Mouse (Mus musculus) lung, postnatal 0 days (tissue): Measurements from ENCODE around the gene M1ap. TPM values are rescaled to one million over a fixed set of nuclear protein-coding genes. Genes with fewer than 3 reads are reported as not detected.

ENCODE experiments used
- ATAC-seq: fragments of 200-750 bp; cut with Nextera tagmentation; 2 replicates; pipeline ENCODE4 v1.8.0; 2017; ENCODE audit warnings: moderate library complexity
- DNase-seq: peaks from one replicate; pipeline ENCODE4 v3.0.0-alpha.2; 2016; ENCODE audit warnings: low spot score
- H3K27ac ChIP-seq: fragments of 300-500 bp; sonication (generic); 2 replicates; pipeline ENCODE4 v1.5.1; 2014; ENCODE audit warnings: antibody characterized with exemption, mild to moderate bottlenecking, low read length, mixed read lengths
- H3K27me3 ChIP-seq: fragments of 300-500 bp; sonication (generic); replicated peaks from 2 replicates; pipeline ENCODE4 v1.6.1; 2014; ENCODE audit warnings: low read length, mixed read lengths; ENCODE audit not compliant: insufficient read depth
- H3K36me3 ChIP-seq: fragments of 300-500 bp; sonication (generic); 2 replicates; pipeline ENCODE4 v1.6.1; 2014; ENCODE audit warnings: low read length, mixed read lengths; ENCODE audit not compliant: insufficient read depth
- H3K4me1 ChIP-seq: fragments of 300-500 bp; sonication (generic); 2 replicates; pipeline ENCODE4 v1.6.1; 2014; ENCODE audit warnings: antibody characterized with exemption, low read depth, low read length, mixed read lengths; ENCODE audit not compliant: insufficient read depth
- H3K4me2 ChIP-seq: fragments of 300-500 bp; sonication (generic); replicated peaks from 2 replicates; pipeline ENCODE4 v1.6.1; 2014; ENCODE audit warnings: low read depth, mild to moderate bottlenecking, low read length, moderate library complexity, mixed read lengths
- H3K4me3 ChIP-seq: fragments of 300-500 bp; sonication (generic); 2 replicates; pipeline ENCODE4 v1.5.1; 2014; ENCODE audit warnings: low read depth, low read length
- H3K9ac ChIP-seq: fragments of 300-500 bp; sonication (generic); replicated peaks from 2 replicates; pipeline ENCODE4 v1.6.1; 2014; ENCODE audit warnings: low read depth, mild to moderate bottlenecking
- H3K9me3 ChIP-seq: fragments of 300-500 bp; sonication (generic); 2 replicates; pipeline ENCODE4 v1.6.1; 2016; ENCODE audit warnings: low read length, mixed read lengths
- CTCF ChIP-seq: IDR thresholded peaks from 2 replicates; pipeline ENCODE4 v1.5.1; 2016; ENCODE audit warnings: antibody characterized with exemption, mild to moderate bottlenecking
- EP300 ChIP-seq: IDR thresholded peaks from 2 replicates; pipeline ENCODE4 v1.6.1; 2016; ENCODE audit warnings: antibody characterized with exemption, mild to moderate bottlenecking, control low read depth
- WGBS: fragments of 180-500 bp; shearing (Covaris S2); extraction: QIAGEN DNeasy Blood & Tissue Kit; methylation state at CpG from one replicate; pipeline ENCODE4 v1.1.7; 2014; 5-methylcytosine and 5-hydroxymethylcytosine counted together
- polyA plus RNA-seq: library from polyadenylated mRNA; unstranded; fragments of >200 nt; fragmentation: Nextera tagmentation; extraction: Ambion mirVana; gene quantifications from 2 replicates; pipeline ENCODE4 v1.2.1, GENCODE M21; 2015

The M1ap gene
- polyA plus RNA-seq, 1 experiment from 2014 or later = 1.8 TPM

- Histone ChIP-seq H3K4me1 (peaks cover 3% of the 10 kb centered on the region), H3K9me3 (no peaks in the 10 kb centered on the region), H3K4me2 (peak overlapping the region; percentile 49), H3K4me3 (0 out of 2 replicates have a peak overlapping the region, but pooled peaks have one; percentile 18), H3K27me3 (no peaks in the 10 kb centered on the region), H3K27ac (no peak overlapping the region), H3K9ac (no peak overlapping the region), H3K36me3 (no peaks in the 10 kb centered on the region)
- TF ChIP-seq EP300 (no peak), CTCF (no peak)
- peak; percentile 91 for DNase-seq
- 17% methylated on average over 24 of the region's 24 CpGs for WGBS
- ATAC-seq = peak; percentile 82
Observed at GRCm38 (mm10) chr6:83038496-83039012, 91.9 kb downstream of the M1ap start.

- DNase-seq (no peak), ATAC-seq (no peak)
- WGBS = 73% methylated on average over 5 of the region's 5 CpGs
- Histone ChIP-seq H3K9ac (no peak overlapping the region), H3K36me3 (no peaks in the 10 kb centered on the region), H3K27ac (no peak overlapping the region), H3K4me1 (no peaks in the 10 kb centered on the region; the same call in 1 of the 2 replicates), H3K9me3 (no peaks in the 10 kb centered on the region), H3K4me2 (no peak overlapping the region), H3K4me3 (no peak overlapping the region), H3K27me3 (no peaks in the 10 kb centered on the region)
- no peak for TF ChIP-seq EP300
- TF ChIP-seq CTCF = no peak
Observed at GRCm38 (mm10) chr6:83040601-83041000, 93.9 kb downstream of the M1ap start.

GRCm38 (mm10) chr6:83043561-83043960, 96.9 kb downstream of the M1ap start:
- TF ChIP-seq EP300 = no peak
- no peak for TF ChIP-seq CTCF
- Histone ChIP-seq H3K4me1 (no peaks in the 10 kb centered on the region), H3K9me3 (no peaks in the 10 kb centered on the region), H3K4me3 (no peak overlapping the region), H3K36me3 (no peaks in the 10 kb centered on the region), H3K27ac (no peak overlapping the region), H3K27me3 (no peaks in the 10 kb centered on the region), H3K9ac (no peak overlapping the region), H3K4me2 (no peak overlapping the region)
- DNase-seq = no peak
- 53% methylated on average over 6 of the region's 6 CpGs for WGBS
- ATAC-seq = no peak

GRCm38 (mm10) chr6:83043993-83044392, 97.3 kb downstream of the M1ap start:
- DNase-seq = no peak

GRCm38 (mm10) chr6:83044742-83045141, 98.0 kb downstream of the M1ap start:
- no peaks in the 10 kb centered on the region for H3K27me3 ChIP-seq
- no peak overlapping the region for H3K27ac ChIP-seq
- H3K4me3 ChIP-seq = no peak overlapping the region
- 67% methylated on average over 9 of the region's 9 CpGs for WGBS
- TF ChIP-seq EP300 (no peak), CTCF (no peak)
- no peak overlapping the region for H3K4me2 ChIP-seq
- no peak for ATAC-seq
- H3K9ac ChIP-seq = no peak overlapping the region
- no peaks in the 10 kb centered on the region for H3K36me3 ChIP-seq
- H3K4me1 ChIP-seq = no peaks in the 10 kb centered on the region
- H3K9me3 ChIP-seq = no peaks in the 10 kb centered on the region
- DNase-seq = no peak

More at GRCm38 (mm10) chr6:83043993-83044392, 97.3 kb downstream of the M1ap start:
- no peak for TF ChIP-seq CTCF
- no peak for TF ChIP-seq EP300
- Histone ChIP-seq H3K4me1 (no peaks in the 10 kb centered on the region), H3K4me3 (no peak overlapping the region), H3K27me3 (no peaks in the 10 kb centered on the region), H3K9ac (no peak overlapping the region), H3K36me3 (no peaks in the 10 kb centered on the region), H3K27ac (no peak overlapping the region), H3K4me2 (no peak overlapping the region), H3K9me3 (no peaks in the 10 kb centered on the region)
- no peak for ATAC-seq
- 83% methylated on average over 5 of the region's 5 CpGs for WGBS

- TF ChIP-seq CTCF = no peak
- TF ChIP-seq EP300 = no peak
- no peak overlapping the region for H3K9ac ChIP-seq
- 69% methylated on average over 10 of the region's 10 CpGs for WGBS
- DNase-seq (no peak), ATAC-seq (no peak)
- no peak overlapping the region for H3K4me3 ChIP-seq
- H3K4me1 ChIP-seq = peaks cover 12% of the 10 kb centered on the region
- H3K4me2 ChIP-seq = no peak overlapping the region
- H3K36me3 ChIP-seq = no peaks in the 10 kb centered on the region
- no peak overlapping the region for H3K27ac ChIP-seq
- no peaks in the 10 kb centered on the region for H3K27me3 ChIP-seq
- no peaks in the 10 kb centered on the region for H3K9me3 ChIP-seq
Observed at GRCm38 (mm10) chr6:83049367-83049766, 102.7 kb downstream of the M1ap start.
